Mouse (Mus musculus) CH12.LX (cell line): ENCODE measurements around the gene Gm45713. TPM values are rescaled to one million over a fixed set of nuclear protein-coding genes. Genes with fewer than 3 reads are reported as not detected.
A peak's percentile ranks its signal among the peaks of the same experiment; 100 is the strongest.

ENCODE experiments used
- DNase-seq: peaks from one replicate; pipeline ENCODE4 v3.0.0-alpha.2; 2013; ENCODE audit errors: extremely low read depth
- H3K27ac ChIP-seq: 2 replicates; pipeline ENCODE4 v1.5.1; 2012; ENCODE audit warnings: low read depth, mild to moderate bottlenecking, control low read depth, moderate library complexity; ENCODE audit not compliant: insufficient read depth
- H3K27me3 ChIP-seq: replicated peaks from 2 replicates; pipeline ENCODE3; 2012; ENCODE audit warnings: inconsistent platforms
- H3K36me3 ChIP-seq, 2 experiments: replicated peaks in 1 of 2; 2 replicates each; pipeline versions ENCODE3 to v1.6.1; 2012; ENCODE audit warnings: inconsistent platforms in 1 of 2, low read length in 1 of 2, mild to moderate bottlenecking in 1 of 2, mixed read lengths in 1 of 2, moderate library complexity in 1 of 2; ENCODE audit not compliant: control insufficient read depth in 1 of 2, insufficient read depth in 1 of 2
- H3K4me1 ChIP-seq, 2 experiments: 2 replicates each; pipeline ENCODE4 v1.6.1; 2012; ENCODE audit warnings: inconsistent platforms in 1 of 2, moderate library complexity in 1 of 2; ENCODE audit not compliant: insufficient read depth in 2 of 2, control insufficient read depth in 1 of 2
- H3K4me2 ChIP-seq: 2 replicates; pipeline ENCODE4 v1.6.1; 2012; ENCODE audit warnings: low read depth, mild to moderate bottlenecking, control low read depth; ENCODE audit not compliant: poor library complexity, insufficient read depth, severe bottlenecking
- H3K4me3 ChIP-seq, 3 experiments: fragments of 150-350 bp in 1 of 3; sonication (generic) in 1 of 3; replicated peaks in 1 of 3; 2 replicates each; pipeline versions ENCODE3 to v1.5.1; 2011 to 2012; ENCODE audit warnings: low read depth in 2 of 3, low read length in 2 of 3, mild to moderate bottlenecking in 2 of 3, moderate library complexity in 2 of 3, control low read depth in 1 of 3, improper control_type of control experiment in 1 of 3, inconsistent platforms in 1 of 3, mixed read lengths in 1 of 3; ENCODE audit not compliant: poor library complexity in 1 of 3
- H3K79me2 ChIP-seq: replicated peaks from 2 replicates; pipeline ENCODE4 v1.6.1; 2012; ENCODE audit warnings: mild to moderate bottlenecking, moderate library complexity; ENCODE audit not compliant: control insufficient read depth, poor library complexity, insufficient read depth, severe bottlenecking; ENCODE audit errors: extremely low read depth
- H3K9ac ChIP-seq: 2 replicates; pipeline ENCODE4 v1.6.1; 2012; ENCODE audit warnings: low read depth, mild to moderate bottlenecking, control low read depth, moderate library complexity; ENCODE audit not compliant: insufficient read depth
- H3K9me3 ChIP-seq: replicated peaks from 2 replicates; pipeline ENCODE3; 2012; ENCODE audit warnings: low read length, inconsistent platforms, mixed read lengths
- BHLHE40 ChIP-seq: IDR thresholded peaks from 2 replicates; pipeline ENCODE4 v1.6.1; 2011; ENCODE audit warnings: mild to moderate bottlenecking, low read depth, low read length, improper control_type of control experiment
- CHD2 ChIP-seq: IDR thresholded peaks from 2 replicates; pipeline ENCODE4 v1.6.1; 2011; ENCODE audit warnings: low read length, improper control_type of control experiment
- CTCF ChIP-seq, 2 experiments: IDR thresholded peaks in 1 of 2; conservative IDR thresholded peaks in 1 of 2; 2 replicates each; pipeline ENCODE4 v1.5.1; 2011 to 2012; ENCODE audit warnings: low read depth in 2 of 2, low read length in 2 of 2, improper control_type of control experiment in 1 of 2, inconsistent platforms in 1 of 2, mild to moderate bottlenecking in 1 of 2, moderate library complexity in 1 of 2
- EP300 ChIP-seq: IDR thresholded peaks from 2 replicates; pipeline ENCODE4 v1.6.1; 2011; ENCODE audit warnings: low read length, improper control_type of control experiment
- GABPA ChIP-seq: IDR thresholded peaks from 2 replicates; pipeline ENCODE4 v1.6.1; 2012; ENCODE audit warnings: low read depth, low read length, improper control_type of control experiment, inconsistent platforms; ENCODE audit not compliant: insufficient replicate concordance
- HCFC1 ChIP-seq: IDR thresholded peaks from 2 replicates; pipeline ENCODE4 v1.6.1; 2012; ENCODE audit warnings: low read depth, mild to moderate bottlenecking, inconsistent platforms, low read length, improper control_type of control experiment
- IRF4 ChIP-seq: IDR thresholded peaks from 2 replicates; pipeline ENCODE4 v1.6.1; 2014; ENCODE audit warnings: low read depth, mild to moderate bottlenecking, inconsistent platforms, low read length, improper control_type of control experiment
- JUN ChIP-seq: IDR thresholded peaks from 2 replicates; pipeline ENCODE4 v1.6.1; 2011; ENCODE audit warnings: low read depth, mild to moderate bottlenecking, low read length, improper control_type of control experiment, moderate library complexity; ENCODE audit not compliant: insufficient read depth
- KAT2A ChIP-seq: IDR thresholded peaks from 2 replicates; pipeline ENCODE4 v1.6.1; 2012; ENCODE audit warnings: low read length, improper control_type of control experiment, inconsistent platforms; ENCODE audit not compliant: insufficient replicate concordance
- MAFK ChIP-seq: IDR thresholded peaks from 2 replicates; pipeline ENCODE4 v1.6.1; 2011; ENCODE audit warnings: low read length, improper control_type of control experiment; ENCODE audit not compliant: insufficient replicate concordance
- MAX ChIP-seq: IDR thresholded peaks from 2 replicates; pipeline ENCODE4 v1.6.1; 2011; ENCODE audit warnings: low read length, improper control_type of control experiment
- MAZ ChIP-seq: IDR thresholded peaks from 2 replicates; pipeline ENCODE4 v1.6.1; 2012; ENCODE audit warnings: low read depth, mild to moderate bottlenecking, inconsistent platforms, low read length, improper control_type of control experiment, moderate library complexity
- MXI1 ChIP-seq: IDR thresholded peaks from 2 replicates; pipeline ENCODE4 v1.6.1; 2011; ENCODE audit warnings: mild to moderate bottlenecking, low read depth, low read length, improper control_type of control experiment
- MYC ChIP-seq: IDR thresholded peaks from 2 replicates; pipeline ENCODE4 v1.6.1; 2011; ENCODE audit warnings: low read depth, mild to moderate bottlenecking, improper control_type of control experiment, low read length
- NRF1 ChIP-seq: IDR thresholded peaks from 2 replicates; pipeline ENCODE4 v1.6.1; 2014; ENCODE audit warnings: low read depth, mild to moderate bottlenecking, inconsistent platforms, low read length, improper control_type of control experiment, moderate library complexity
- PAX5 ChIP-seq: IDR thresholded peaks from 2 replicates; pipeline ENCODE4 v1.6.1; 2012; ENCODE audit warnings: low read length, inconsistent platforms, mixed read lengths
- POLR2A ChIP-seq: IDR thresholded peaks from 2 replicates; pipeline ENCODE4 v1.6.1; 2011; ENCODE audit warnings: low read depth, mild to moderate bottlenecking, improper control_type of control experiment, low read length
- RAD21 ChIP-seq: IDR thresholded peaks from 2 replicates; pipeline ENCODE4 v1.6.1; 2011; ENCODE audit warnings: low read depth, mild to moderate bottlenecking, low read length, improper control_type of control experiment, moderate library complexity
- RCOR1 ChIP-seq: conservative IDR thresholded peaks from 2 replicates; pipeline ENCODE4 v1.6.1; 2012; ENCODE audit warnings: low read depth, mild to moderate bottlenecking, inconsistent platforms, low read length, improper control_type of control experiment
- SMC3 ChIP-seq: IDR thresholded peaks from 2 replicates; pipeline ENCODE4 v1.6.1; 2011; ENCODE audit warnings: low read depth, low read length, improper control_type of control experiment
- TBP ChIP-seq: conservative IDR thresholded peaks from 2 replicates; pipeline ENCODE4 v1.6.1; 2011; ENCODE audit warnings: low read depth, low read length, improper control_type of control experiment
- TCF12 ChIP-seq: IDR thresholded peaks from 2 replicates; pipeline ENCODE4 v1.6.1; 2014; ENCODE audit warnings: low read depth, mild to moderate bottlenecking, inconsistent platforms, low read length, improper control_type of control experiment
- UBTF ChIP-seq: IDR thresholded peaks from 2 replicates; pipeline ENCODE4 v1.6.1; 2012; ENCODE audit warnings: low read depth, mild to moderate bottlenecking, inconsistent platforms, low read length, improper control_type of control experiment, moderate library complexity
- dilution Hi-C: fragments of 300-500 bp; cut with MboI; formaldehyde crosslinking; loops from 2 replicates; pipeline ENCODE4 v1.14.3; 2020; ENCODE audit warnings: low sequenced_read_pairs; ENCODE audit not compliant: extremely low pct_unique_long_range_greater_than_20kb, extremely low pct_ligation_motif_present
- in situ Hi-C: fragments of 300-500 bp; cut with MboI; formaldehyde crosslinking; loops from 3 replicates; pipeline ENCODE4 v1.14.3; 2019; ENCODE audit warnings: low sequenced_read_pairs, low pct_ligation_motif_present, low pct_unique_long_range_greater_than_20kb, mixed read lengths
- polyA plus RNA-seq: library from polyadenylated mRNA; unstranded; fragments of >175 nt; gene quantifications from 2 replicates; pipeline ENCODE4 v1.2.1, GENCODE M21; 2012; ENCODE audit warnings: low read depth; ENCODE audit not compliant: insufficient read length
- total RNA-seq, 2 experiments: library from RNA; depleted of rRNA; stranded (reverse); fragments of 300-350 nt in 1 of 2; fragments of >200 nt in 1 of 2; gene quantifications; 2 replicates each; pipeline ENCODE4 v1.2.3; 2012 to 2014

The Gm45713 gene
- total and polyA plus RNA-seq, 3 experiments: 2.2 TPM; not detected in 2

DNA sequence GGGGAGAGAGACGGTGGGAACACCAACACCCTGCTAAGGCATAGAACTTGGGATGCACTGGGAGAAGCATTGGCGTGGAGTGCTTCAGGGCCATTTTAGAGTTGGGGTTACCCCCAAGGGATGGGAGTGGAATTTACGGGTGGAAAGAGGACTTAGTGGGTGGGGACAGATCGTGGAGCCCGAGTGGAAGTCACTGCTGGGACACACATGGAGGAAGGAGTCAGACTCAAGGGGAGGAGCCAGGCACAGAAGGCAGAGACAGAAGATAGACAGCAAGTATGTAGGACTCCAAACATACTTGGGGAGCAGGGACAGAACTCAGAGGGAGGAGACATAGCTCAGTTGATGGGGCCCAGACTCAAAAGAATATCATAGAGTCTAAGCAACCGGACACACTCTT, 26.5 kb upstream of the Gm45713 start:
- Histone ChIP-seq H3K9me3 (no peaks in the 10 kb centered on the region), H3K4me1 (peaks cover 0 to 11% of the 10 kb centered on the region in 2 experiments; a peak in 3 of 4 replicates), H3K4me2 (peak overlapping the region; percentile 65), H3K4me3 (no peak overlapping the region), H3K27me3 (peaks cover 47% of the 10 kb centered on the region), H3K79me2 (no peaks in the 10 kb centered on the region), H3K36me3 (peaks cover 0 to 35% of the 10 kb centered on the region in 2 experiments), H3K27ac (no peak overlapping the region), H3K9ac (no peak overlapping the region)
- TF ChIP-seq IRF4: no peak
- TF ChIP-seq MXI1: no peak
- no peak for TF ChIP-seq SMC3
- no peak for TF ChIP-seq MAZ
- TF ChIP-seq MYC: no peak
- TF ChIP-seq KAT2A: no peak
- TF ChIP-seq MAX: no peak
- no peak for TF ChIP-seq MAFK
- TF ChIP-seq RCOR1: no peak
- no peak for TF ChIP-seq TCF12
- no peak for TF ChIP-seq JUN
- TF ChIP-seq EP300: no peak
- no peak for TF ChIP-seq CHD2
- TF ChIP-seq TBP: no peak
- no peak for TF ChIP-seq RAD21
- in situ Hi-C loops: loop anchor here (10.0 kb wide), 1 partner anchor 142 kb away; no protein-coding TSS in a partner anchor
- dilution Hi-C loops: no loop called here
- no peak for DNase-seq

DNA sequence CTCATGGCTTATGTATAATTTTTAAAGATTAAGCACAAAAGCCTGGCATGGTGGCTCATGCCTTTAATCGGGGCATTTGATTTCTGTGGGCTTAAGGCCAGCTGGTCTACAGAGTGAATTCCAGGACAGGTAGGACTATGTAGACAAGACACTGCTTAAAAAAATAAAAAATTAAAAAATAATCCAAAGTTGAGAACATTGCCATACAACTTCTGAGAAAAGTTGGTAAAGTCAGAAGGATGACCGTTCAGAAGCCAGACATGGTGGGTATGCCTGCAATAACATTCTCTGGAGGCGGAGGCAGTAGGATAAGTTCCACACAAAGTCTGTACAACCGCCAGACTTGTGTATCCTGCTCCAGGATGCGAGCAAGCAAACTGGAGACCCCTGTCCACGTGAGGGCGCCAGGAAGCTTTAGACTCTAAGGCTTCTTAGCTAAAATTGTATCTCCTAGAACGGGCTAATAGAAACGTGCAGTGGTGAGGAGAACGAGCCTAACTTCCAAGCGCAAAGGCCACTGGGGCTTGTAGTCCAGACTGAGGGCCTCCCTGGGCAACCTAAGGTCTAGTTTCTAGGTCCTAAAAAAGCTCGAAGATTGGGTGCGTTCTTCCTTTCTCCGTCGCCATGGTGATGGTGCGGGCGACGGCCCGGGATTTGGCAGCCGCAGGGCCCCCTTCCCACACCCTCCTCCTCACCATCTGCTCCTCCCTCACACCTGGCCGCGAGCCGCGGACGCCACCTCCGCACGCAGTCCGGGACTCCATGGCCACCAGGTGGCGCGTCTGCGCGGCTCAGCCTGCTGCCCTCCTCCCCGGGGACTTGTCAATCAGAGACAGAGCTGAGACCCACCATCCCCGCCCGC, 25.8 kb upstream of the Gm45713 start:
- peak; percentile 78 for DNase-seq
- Histone ChIP-seq H3K36me3 (peaks cover 0 to 40% of the 10 kb centered on the region in 2 experiments), H3K9ac (no peak overlapping the region), H3K27ac (no peak overlapping the region), H3K4me3 (no peak overlapping the region), H3K9me3 (no peaks in the 10 kb centered on the region), H3K4me2 (peak overlapping the region; percentile 65), H3K79me2 (no peaks in the 10 kb centered on the region), H3K4me1 (peaks cover 0 to 11% of the 10 kb centered on the region in 2 experiments; a peak in 3 of 4 replicates), H3K27me3 (peaks cover 41% of the 10 kb centered on the region)
- in situ Hi-C loops: loop anchor here (10.0 kb wide), 1 partner anchor 143 kb away; no protein-coding TSS in a partner anchor
- TF ChIP-seq MAX (peak; percentile 45; the same call in 1 of the 2 replicates), BHLHE40 (peak; percentile 69), TCF12 (peak; percentile 77), SMC3 (peak; percentile 92), NRF1 (0 out of 2 replicates have a peak, but pooled peaks have one; percentile 33), RAD21 (peak; percentile 47), GABPA (no peak), IRF4 (0 out of 2 replicates have a peak, but pooled peaks have one; percentile 8), MXI1 (peak; percentile 30; the same call in 1 of the 2 replicates), CTCF (conservative IDR thresholded peaks at IDR 0.05 in 1 of 2, IDR thresholded peaks at IDR 0.05 in 1 of 2; ENCODE audit: low read depth in 2 of 2, low read length in 2 of 2) (peak in 1 of 2 experiments; percentile 89; a peak in 2 of 4 replicates), POLR2A (peak; percentile 30; the same call in 1 of the 2 replicates), UBTF (no peak), HCFC1 (peak; percentile 85), PAX5 (no peak), TBP (no peak)
- dilution Hi-C loops: no loop called here
